Mouse (Mus musculus): ENCODE data around the gene Tomm40. TPM values are rescaled to one million over a fixed set of nuclear protein-coding genes. Genes with fewer than 3 reads are reported as not detected.

The Tomm40 gene
- polyA plus RNA-seq, 1 experiment from 2014 or later = 81.5 TPM

DNA sequence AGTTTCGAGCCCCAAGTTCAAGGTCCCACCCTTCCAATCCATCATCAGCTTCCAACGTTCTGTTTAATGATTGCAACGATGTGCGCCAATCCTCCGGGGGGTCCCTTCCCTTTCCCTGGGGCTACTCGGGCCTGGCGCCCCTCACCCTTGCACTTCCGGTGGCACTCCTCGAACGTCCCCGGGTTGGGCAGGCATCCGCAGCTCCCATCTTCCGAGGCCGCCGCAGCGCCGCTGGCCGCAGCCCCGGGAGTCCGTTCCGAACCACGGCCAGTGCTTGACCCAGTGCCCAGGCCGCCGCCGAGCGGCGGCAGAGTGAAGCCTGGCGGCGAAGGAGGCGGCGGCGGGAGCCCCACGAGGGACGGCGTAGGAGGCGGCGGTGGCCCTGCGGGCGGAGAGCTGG lies 402 bp downstream of the Tomm40 start:
- Histone ChIP-seq H3K9me3 (ENCODE audit: low read length) (no peaks in the 10 kb centered on the region), H3K27me3 (ENCODE audit: insufficient read depth, low read length) (no peaks in the 10 kb centered on the region), H3K36me3 (replicated peaks; ENCODE audit: insufficient read depth, low read length) (peaks cover 26% of the 10 kb centered on the region), H3K4me1 (ENCODE audit: insufficient read depth) (peaks cover 24% of the 10 kb centered on the region), H3K4me2 (ENCODE audit: low read depth, low read length) (peak overlapping the region; percentile 96), H3K9ac (replicated peaks) (peak overlapping the region; percentile 95), H3K27ac (ENCODE audit: low read depth) (peak overlapping the region; percentile 86), H3K4me3 (ENCODE audit: low read depth, low read length) (peak overlapping the region; percentile 87)
- under 1% methylated on average over 37 of the region's 39 CpGs for WGBS (ENCODE audit: insufficient replicate concordance)
- no peak for TF ChIP-seq EP300 (IDR thresholded peaks at IDR 0.05; ENCODE audit: low read depth)
- no peak for TF ChIP-seq CTCF (IDR thresholded peaks at IDR 0.05; ENCODE audit: low read depth)
- DNase-seq (no peak), ATAC-seq (no peak)

DNA sequence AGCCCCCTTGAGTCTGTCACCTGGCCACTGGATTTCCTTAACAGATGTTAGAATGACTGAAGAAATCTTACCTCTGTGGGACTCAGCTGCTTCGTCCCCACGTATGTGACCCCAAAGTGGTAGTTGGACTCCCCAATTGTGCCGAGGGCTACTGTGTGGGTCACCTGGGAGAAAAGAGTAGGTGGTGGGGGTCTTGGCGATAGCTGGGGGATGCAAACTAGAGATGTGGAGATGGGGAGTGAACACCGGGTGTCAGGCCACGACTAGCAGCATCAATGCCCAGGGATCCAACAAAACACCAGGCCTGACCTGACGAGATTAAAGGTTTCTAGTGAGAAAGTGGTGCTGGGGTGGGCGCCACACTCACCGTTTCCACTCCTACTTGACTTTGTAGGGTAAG lies 1.6 kb downstream of the Tomm40 start:
- no peak for ATAC-seq
- TF ChIP-seq CTCF (IDR thresholded peaks at IDR 0.05; ENCODE audit: low read depth) (no peak), EP300 (IDR thresholded peaks at IDR 0.05; ENCODE audit: low read depth) (no peak)
- WGBS (ENCODE audit: insufficient replicate concordance) = 78% methylated on average over 9 of the region's 9 CpGs

DNA sequence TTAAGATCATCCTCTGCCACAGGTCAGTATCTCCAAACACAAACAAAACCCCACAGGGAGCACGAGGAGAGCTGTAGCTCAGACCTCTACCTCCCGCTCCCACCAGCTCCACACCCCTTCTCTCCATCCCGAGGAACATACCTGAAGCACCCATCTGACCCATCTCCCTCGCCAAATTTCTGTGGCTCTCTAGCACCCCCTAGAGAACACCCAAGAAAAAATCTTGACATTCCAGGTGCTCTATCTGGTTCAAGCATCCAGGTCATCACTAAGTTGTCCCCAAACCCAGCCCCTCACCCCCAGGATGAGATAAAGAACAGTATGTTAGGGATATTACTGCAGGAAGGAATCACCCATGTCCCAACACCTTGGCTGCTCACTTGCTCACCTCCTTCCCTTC lies 2.0 kb downstream of the Tomm40 start:
- TF ChIP-seq EP300 (IDR thresholded peaks at IDR 0.05; ENCODE audit: low read depth) (no peak), CTCF (IDR thresholded peaks at IDR 0.05; ENCODE audit: low read depth) (peak; percentile 66)
- Histone ChIP-seq H3K27me3 (ENCODE audit: insufficient read depth, low read length) (no peaks in the 10 kb centered on the region), H3K4me1 (ENCODE audit: insufficient read depth) (peaks cover 24% of the 10 kb centered on the region), H3K9me3 (ENCODE audit: low read length) (no peaks in the 10 kb centered on the region), H3K36me3 (replicated peaks; ENCODE audit: insufficient read depth, low read length) (peaks cover 37% of the 10 kb centered on the region), H3K9ac (replicated peaks) (no peak overlapping the region), H3K4me2 (ENCODE audit: low read depth, low read length) (no peak overlapping the region), H3K4me3 (ENCODE audit: low read depth, low read length) (no peak overlapping the region), H3K27ac (ENCODE audit: low read depth) (no peak overlapping the region)
- ATAC-seq = no peak
- WGBS (ENCODE audit: insufficient replicate concordance) = 41% methylated on average over 4 of the region's 4 CpGs
- peak; percentile 55 for DNase-seq

More for the DNA sequence above, 1.6 kb downstream of the Tomm40 start:
- peak overlapping the region; percentile 96; the same call in 1 of the 2 replicates for H3K4me2 ChIP-seq (ENCODE audit: low read depth, low read length)
- no peaks in the 10 kb centered on the region for H3K9me3 ChIP-seq (ENCODE audit: low read length)
- peak overlapping the region; percentile 86; the same call in 1 of the 2 replicates for H3K27ac ChIP-seq (ENCODE audit: low read depth)
- no peak for DNase-seq
- H3K9ac ChIP-seq (replicated peaks) = no peak overlapping the region
- H3K36me3 ChIP-seq (replicated peaks; ENCODE audit: insufficient read depth, low read length) = peaks cover 37% of the 10 kb centered on the region
- no peak overlapping the region for H3K4me3 ChIP-seq (ENCODE audit: low read depth, low read length)
- H3K4me1 ChIP-seq (ENCODE audit: insufficient read depth) = peaks cover 24% of the 10 kb centered on the region
- no peaks in the 10 kb centered on the region for H3K27me3 ChIP-seq (ENCODE audit: insufficient read depth, low read length)

DNA sequence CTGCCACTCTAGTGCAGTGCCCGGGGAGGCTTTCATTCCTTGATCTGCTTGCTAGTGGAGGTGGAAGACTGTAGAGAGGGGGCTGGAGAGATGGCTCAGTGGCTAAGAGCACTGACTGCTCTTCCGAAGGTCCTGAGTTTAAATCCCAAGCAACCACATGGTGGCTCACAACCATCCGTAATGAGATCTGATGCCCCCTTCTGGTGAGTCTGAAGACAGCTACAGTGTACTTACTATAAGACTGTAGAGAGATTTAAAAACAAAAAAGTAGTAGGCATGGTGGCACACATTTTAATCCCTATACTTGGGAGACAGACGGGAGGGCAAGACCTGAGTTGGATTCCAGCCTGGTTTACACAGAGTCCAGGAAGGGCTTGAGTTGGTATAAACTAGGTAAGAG lies 2.8 kb downstream of the Tomm40 start:
- Histone ChIP-seq H3K27me3 (ENCODE audit: insufficient read depth, low read length) (no peaks in the 10 kb centered on the region), H3K4me3 (ENCODE audit: low read depth, low read length) (no peak overlapping the region), H3K36me3 (replicated peaks; ENCODE audit: insufficient read depth, low read length) (peaks cover 37% of the 10 kb centered on the region), H3K9ac (replicated peaks) (no peak overlapping the region), H3K27ac (ENCODE audit: low read depth) (no peak overlapping the region), H3K4me2 (ENCODE audit: low read depth, low read length) (no peak overlapping the region), H3K9me3 (ENCODE audit: low read length) (no peaks in the 10 kb centered on the region), H3K4me1 (ENCODE audit: insufficient read depth) (peaks cover 24% of the 10 kb centered on the region)
- TF ChIP-seq CTCF (IDR thresholded peaks at IDR 0.05; ENCODE audit: low read depth) = peak; percentile 63
- TF ChIP-seq EP300 (IDR thresholded peaks at IDR 0.05; ENCODE audit: low read depth) = no peak
- ATAC-seq = no peak
- 63% methylated on average over 4 of the region's 4 CpGs for WGBS (ENCODE audit: insufficient replicate concordance)
- no peak for DNase-seq

DNA sequence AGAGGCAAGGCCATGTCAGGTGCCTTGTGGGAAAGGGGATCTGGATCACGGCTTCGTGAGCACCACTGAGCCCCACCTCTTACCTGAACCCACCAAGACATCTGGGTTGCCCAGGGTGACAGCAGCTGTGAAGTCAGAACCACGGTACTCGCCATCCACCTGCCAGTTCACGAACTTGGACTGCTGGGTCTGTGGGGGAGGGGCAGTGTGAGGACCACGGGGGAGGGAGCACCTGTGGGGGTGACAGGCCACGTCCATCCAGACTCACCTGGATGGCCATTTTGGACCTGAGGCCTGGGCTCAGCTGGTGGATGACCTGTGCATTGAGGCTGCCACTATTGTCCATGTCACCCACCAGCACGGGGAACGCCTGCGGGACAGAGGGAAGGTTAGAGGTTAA lies 4.6 kb downstream of the Tomm40 start:
- H3K9me3 ChIP-seq (ENCODE audit: low read length) = no peaks in the 10 kb centered on the region
- no peaks in the 10 kb centered on the region for H3K27me3 ChIP-seq (ENCODE audit: insufficient read depth, low read length)
- peaks cover 16% of the 10 kb centered on the region for H3K4me1 ChIP-seq (ENCODE audit: insufficient read depth)
- no peak overlapping the region for H3K9ac ChIP-seq (replicated peaks)
- no peak overlapping the region for H3K4me3 ChIP-seq (ENCODE audit: low read depth, low read length)
- 84% methylated on average over 10 of the region's 10 CpGs for WGBS (ENCODE audit: insufficient replicate concordance)
- no peak overlapping the region for H3K4me2 ChIP-seq (ENCODE audit: low read depth, low read length)
- ATAC-seq (no peak), DNase-seq (no peak)
- H3K36me3 ChIP-seq (replicated peaks; ENCODE audit: insufficient read depth, low read length) = peaks cover 44% of the 10 kb centered on the region
- no peak for TF ChIP-seq EP300 (IDR thresholded peaks at IDR 0.05; ENCODE audit: low read depth)
- TF ChIP-seq CTCF (IDR thresholded peaks at IDR 0.05; ENCODE audit: low read depth) = no peak
- no peak overlapping the region for H3K27ac ChIP-seq (ENCODE audit: low read depth)

DNA sequence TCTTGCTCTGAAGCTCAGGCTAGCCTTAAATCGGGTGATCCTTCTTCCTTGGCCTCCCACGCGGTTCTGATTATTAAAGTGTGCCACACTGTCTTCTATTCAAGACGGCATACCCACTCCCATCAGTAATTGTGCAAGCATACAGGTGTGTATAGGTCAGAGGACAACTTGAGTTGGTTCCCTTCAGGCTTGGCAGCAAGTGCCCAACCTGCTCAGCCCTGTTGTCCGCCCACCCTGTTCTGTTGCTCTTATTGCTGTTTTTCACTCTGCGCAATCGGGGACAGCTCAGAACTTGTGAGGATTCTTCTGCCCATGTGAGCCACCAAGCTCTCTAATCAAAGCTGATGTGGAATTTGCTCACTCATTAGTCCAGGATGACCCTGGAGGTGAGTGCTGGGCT lies 10.0 kb downstream of the Tomm40 start:
- WGBS (ENCODE audit: insufficient replicate concordance) = 90% methylated on average over 7 of the region's 7 CpGs

DNA sequence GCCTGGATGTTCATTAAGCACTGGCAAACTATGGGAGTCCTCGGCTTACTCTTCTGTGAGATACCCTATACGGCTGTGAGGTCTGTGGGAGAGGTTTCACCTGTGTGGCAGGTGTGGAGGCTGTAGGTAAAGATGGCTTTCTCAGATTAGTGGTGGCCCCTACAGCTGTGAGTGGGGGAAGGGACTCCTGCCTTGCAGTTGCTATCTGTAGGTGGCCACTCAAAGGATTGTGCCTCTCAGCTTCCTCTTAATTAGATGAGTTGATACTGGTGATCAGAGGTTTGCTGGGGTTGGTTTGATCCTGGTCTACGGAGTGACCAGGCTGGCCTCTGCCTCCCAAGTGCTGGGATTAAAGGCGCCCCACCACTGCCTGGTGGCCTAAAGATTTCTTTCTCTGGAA lies 10.8 kb downstream of the Tomm40 start:
- no peak overlapping the region for H3K9ac ChIP-seq (replicated peaks)
- H3K9me3 ChIP-seq (ENCODE audit: low read length) = no peaks in the 10 kb centered on the region
- no peak for ATAC-seq
- TF ChIP-seq CTCF (IDR thresholded peaks at IDR 0.05; ENCODE audit: low read depth) (no peak), EP300 (IDR thresholded peaks at IDR 0.05; ENCODE audit: low read depth) (no peak)
- H3K27ac ChIP-seq (ENCODE audit: low read depth) = no peak overlapping the region
- no peaks in the 10 kb centered on the region for H3K27me3 ChIP-seq (ENCODE audit: insufficient read depth, low read length)
- peaks cover 18% of the 10 kb centered on the region; the same call in 1 of the 2 replicates for H3K36me3 ChIP-seq (replicated peaks; ENCODE audit: insufficient read depth, low read length)
- no peak overlapping the region for H3K4me2 ChIP-seq (ENCODE audit: low read depth, low read length)
- no peak overlapping the region for H3K4me3 ChIP-seq (ENCODE audit: low read depth, low read length)
- WGBS (ENCODE audit: insufficient replicate concordance) = 88% methylated on average over 4 of the region's 4 CpGs
- H3K4me1 ChIP-seq (ENCODE audit: insufficient read depth) = peaks cover 29% of the 10 kb centered on the region
- no peak for DNase-seq

More for the DNA sequence above, 10.0 kb downstream of the Tomm40 start:
- peaks cover 24% of the 10 kb centered on the region; the same call in 1 of the 2 replicates for H3K36me3 ChIP-seq (replicated peaks; ENCODE audit: insufficient read depth, low read length)
- no peak overlapping the region for H3K27ac ChIP-seq (ENCODE audit: low read depth)
- ATAC-seq (no peak), DNase-seq (no peak)
- no peak overlapping the region for H3K4me2 ChIP-seq (ENCODE audit: low read depth, low read length)
- TF ChIP-seq CTCF (IDR thresholded peaks at IDR 0.05; ENCODE audit: low read depth) = no peak
- TF ChIP-seq EP300 (IDR thresholded peaks at IDR 0.05; ENCODE audit: low read depth) = no peak
- H3K9ac ChIP-seq (replicated peaks) = no peak overlapping the region
- H3K27me3 ChIP-seq (ENCODE audit: insufficient read depth, low read length) = no peaks in the 10 kb centered on the region
- H3K4me1 ChIP-seq (ENCODE audit: insufficient read depth) = peaks cover 21% of the 10 kb centered on the region
- H3K9me3 ChIP-seq (ENCODE audit: low read length) = no peaks in the 10 kb centered on the region
- H3K4me3 ChIP-seq (ENCODE audit: low read depth, low read length) = no peak overlapping the region

Measured in liver, postnatal 0 days (tissue).